Comparison of ENCODE assay signal across 8 mouse cellular contexts in the genomic region with DNA sequence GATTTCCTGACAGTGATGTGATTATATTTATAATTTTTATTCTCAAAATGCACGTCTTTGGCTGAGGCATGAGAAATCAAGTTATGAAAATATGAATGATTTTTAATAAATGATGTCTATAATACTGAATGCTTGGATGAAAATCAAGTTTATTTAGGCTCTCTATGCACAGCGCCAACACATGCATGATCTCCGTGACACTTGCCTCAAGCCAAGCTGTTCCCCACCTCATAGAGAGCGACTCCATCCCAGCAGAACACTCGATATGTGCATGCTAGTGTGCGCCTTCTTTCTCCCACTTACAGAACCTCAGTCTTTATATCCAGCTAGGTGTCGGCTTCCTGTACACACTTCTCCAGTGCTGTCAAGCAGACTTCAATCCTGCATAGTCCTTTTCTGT.
DNase-seq lines count a peak whose midpoint lies in the region; ATAC-seq and TF ChIP-seq lines count a peak whose summit lies in the region.
"Had no signal": no experiment of that assay in that cellular context is flagged by ENCODE, and none has a peak within 500 bp of the region (broad histone marks: within the 10 kb centered on the region; RNA-seq: fewer than 3 reads in every experiment).

No protein-coding gene starts in this region.

- H3K9me3 ChIP-seq in kidney, embryonic 16.5 days (ENCODE audit: low read length), result no peaks in the 10 kb centered on the region
- H3K9me3 ChIP-seq in forebrain, embryonic 14.5 days (replicated peaks; ENCODE audit: control insufficient read depth, low read length), result no peaks in the 10 kb centered on the region
- H3K9me3 ChIP-seq in hindbrain, embryonic 14.5 days (ENCODE audit: control insufficient read depth, low read length), result no peaks in the 10 kb centered on the region
- H3K9me3 ChIP-seq in midbrain, postnatal 0 days (ENCODE audit: low read length), result no peaks in the 10 kb centered on the region
- H3K9me3 ChIP-seq: liver, embryonic 15.5 days had no signal

- H3K36me3 ChIP-seq in kidney, embryonic 16.5 days (ENCODE audit: insufficient read depth, low read length), result no peaks in the 10 kb centered on the region
- H3K36me3 ChIP-seq in forebrain, embryonic 14.5 days (ENCODE audit: control insufficient read depth, insufficient read depth, low read length), result no peaks in the 10 kb centered on the region
- no peaks in the 10 kb centered on the region for H3K36me3 ChIP-seq in hindbrain, embryonic 14.5 days (replicated peaks; ENCODE audit: control insufficient read depth, insufficient read depth)
- no peaks in the 10 kb centered on the region for H3K36me3 ChIP-seq in midbrain, postnatal 0 days (ENCODE audit: insufficient read depth, low read length)
- H3K36me3 ChIP-seq: liver, embryonic 15.5 days had no signal

- H3K9ac ChIP-seq in kidney, embryonic 16.5 days (replicated peaks; ENCODE audit: low read length), result no peak overlapping the region
- no peak overlapping the region for H3K9ac ChIP-seq in forebrain, embryonic 14.5 days (ENCODE audit: low read length)
- H3K9ac ChIP-seq in hindbrain, embryonic 14.5 days, result no peak overlapping the region
- no peak overlapping the region for H3K9ac ChIP-seq in midbrain, postnatal 0 days (replicated peaks; ENCODE audit: low read length, poor library complexity, severe bottlenecking)
- H3K9ac ChIP-seq: liver, embryonic 15.5 days had no signal

- H3K27ac ChIP-seq in kidney, embryonic 16.5 days (ENCODE audit: low read length), result no peak overlapping the region
- H3K27ac ChIP-seq in forebrain, embryonic 14.5 days (ENCODE audit: low read depth, low read length), result no peak overlapping the region
- H3K27ac ChIP-seq in hindbrain, embryonic 14.5 days, result no peak overlapping the region
- no peak overlapping the region for H3K27ac ChIP-seq in midbrain, postnatal 0 days (ENCODE audit: low read depth, low read length)
- H3K27ac ChIP-seq: liver, embryonic 15.5 days had no signal

- H3K4me2 ChIP-seq in kidney, embryonic 16.5 days (replicated peaks; ENCODE audit: low read depth, low read length), result no peak overlapping the region
- H3K4me2 ChIP-seq in forebrain, embryonic 14.5 days (ENCODE audit: low read length), result no peak overlapping the region
- no peak overlapping the region for H3K4me2 ChIP-seq in hindbrain, embryonic 14.5 days (replicated peaks)
- no peak overlapping the region for H3K4me2 ChIP-seq in midbrain, postnatal 0 days (ENCODE audit: low read depth, low read length, poor library complexity, severe bottlenecking)
- H3K4me2 ChIP-seq: liver, embryonic 15.5 days had no signal

- peak; percentile 51; the same call in 1 of the 2 replicates for ATAC-seq in kidney, embryonic 16.5 days (ENCODE audit: low FRiP score, low TSS enrichment)
- peak; percentile 67 for ATAC-seq in forebrain, embryonic 14.5 days
- ATAC-seq in hindbrain, embryonic 14.5 days (ENCODE audit: low FRiP score), result peak; percentile 66; the same call in 1 of the 2 replicates
- ATAC-seq in midbrain, postnatal 0 days (ENCODE audit: low FRiP score), result peak; percentile 38; the same call in 1 of the 2 replicates

- H3K27me3 ChIP-seq in kidney, embryonic 16.5 days (ENCODE audit: insufficient read depth, low read length), result no peaks in the 10 kb centered on the region
- H3K27me3 ChIP-seq in forebrain, embryonic 14.5 days (replicated peaks; ENCODE audit: control insufficient read depth, insufficient read depth, low read length), result no peaks in the 10 kb centered on the region
- no peaks in the 10 kb centered on the region for H3K27me3 ChIP-seq in hindbrain, embryonic 14.5 days (ENCODE audit: control insufficient read depth, insufficient read depth, low read length)
- H3K27me3 ChIP-seq in midbrain, postnatal 0 days (ENCODE audit: insufficient read depth, low read length), result no peaks in the 10 kb centered on the region
- H3K27me3 ChIP-seq: liver, embryonic 15.5 days had no signal

- 80% methylated on average over 7 of the region's 7 CpGs for WGBS in kidney, embryonic 16.5 days
- 68% methylated on average over 7 of the region's 7 CpGs for WGBS in forebrain, embryonic 14.5 days
- 79% methylated on average over 7 of the region's 7 CpGs for WGBS in hindbrain, embryonic 14.5 days
- WGBS in midbrain, postnatal 0 days, result 73% methylated on average over 7 of the region's 7 CpGs

- H3K4me1 ChIP-seq in kidney, embryonic 16.5 days (ENCODE audit: insufficient read depth, low read length), result no peaks in the 10 kb centered on the region
- H3K4me1 ChIP-seq in forebrain, embryonic 14.5 days (ENCODE audit: control insufficient read depth, insufficient read depth, low read length), result no peaks in the 10 kb centered on the region
- H3K4me1 ChIP-seq in hindbrain, embryonic 14.5 days (replicated peaks; ENCODE audit: control insufficient read depth, insufficient read depth, low read length), result no peaks in the 10 kb centered on the region
- H3K4me1 ChIP-seq in midbrain, postnatal 0 days (ENCODE audit: insufficient read depth, low read length), result no peaks in the 10 kb centered on the region
- H3K4me1 ChIP-seq: liver, embryonic 15.5 days had no signal

- DNase-seq in kidney, postnatal 36 days, result no peak
- no peak for DNase-seq in forebrain, embryonic 14.5 days (ENCODE audit: low spot score)
- no peak for DNase-seq in hindbrain, embryonic 14.5 days (ENCODE audit: low spot score)
- DNase-seq in midbrain, postnatal 0 days (ENCODE audit: low spot score), result no peak
- DNase-seq in right cerebral cortex, postnatal 4 days, result no peak
- no peak for DNase-seq in heart, postnatal 4 days

- TF ChIP-seq CTCF in midbrain, postnatal 0 days (IDR thresholded peaks at IDR 0.05), result no peak

- H3K4me3 ChIP-seq in kidney, embryonic 16.5 days (ENCODE audit: low read length), result no peak overlapping the region
- H3K4me3 ChIP-seq in forebrain, embryonic 14.5 days (ENCODE audit: low read depth, low read length), result no peak overlapping the region
- no peak overlapping the region for H3K4me3 ChIP-seq in hindbrain, embryonic 14.5 days (replicated peaks; ENCODE audit: low read length)
- H3K4me3 ChIP-seq in midbrain, postnatal 0 days (ENCODE audit: low read depth, low read length), result no peak overlapping the region
- H3K4me3 ChIP-seq: liver, embryonic 15.5 days had no signal
